Mouse (Mus musculus): ENCODE measurements at regions not wholly inside any gene's neighbourhood (a gene's known extent, or its start where the extent isn't known, plus 50 kb on each side); places are given as distances from the start of the nearest gene placed in this dataset.
"Not testable (repeated sequence)": the region's sequence is repeated elsewhere in the genome, so short reads cannot be mapped to it uniquely, and the experiment has no call there.

- DNase-seq (ENCODE audit: low spot score): no peak
Measured at GRCm38 (mm10) chr13:115911524-115912459, 397.7 kb downstream of the Isl1 start.

- DNase-seq (ENCODE audit: low spot score): no peak
Measured at GRCm38 (mm10) chr13:115910866-115911449, 398.5 kb downstream of the Isl1 start.

GRCm38 (mm10) chr13:115880616-115881015, 428.9 kb downstream of the Isl1 start:
- no peak for DNase-seq (ENCODE audit: low spot score)

- DNase-seq (ENCODE audit: low spot score): no peak
Measured at GRCm38 (mm10) chr13:115860480-115860879, 449.0 kb downstream of the Isl1 start.

- no peak for DNase-seq (ENCODE audit: low spot score)
Measured at GRCm38 (mm10) chr13:115856632-115857031, 452.9 kb downstream of the Isl1 start.

- DNase-seq (ENCODE audit: low spot score): no peak
Measured at GRCm38 (mm10) chr13:115852689-115853356, 456.7 kb downstream of the Isl1 start.

- no peak for DNase-seq (ENCODE audit: low spot score)
Measured at GRCm38 (mm10) chr13:115843121-115843520, 466.4 kb downstream of the Isl1 start.

GRCm38 (mm10) chr13:115836203-115836768, 473.2 kb downstream of the Isl1 start:
- DNase-seq (ENCODE audit: low spot score): no peak

- DNase-seq (ENCODE audit: low spot score): no peak
Measured at GRCm38 (mm10) chr13:115825191-115825590, 484.3 kb downstream of the Isl1 start.

GRCm38 (mm10) chr13:115822527-115822926, 487.0 kb downstream of the Isl1 start:
- DNase-seq (ENCODE audit: low spot score): no peak

- no peak for DNase-seq (ENCODE audit: low spot score)
Measured at GRCm38 (mm10) chr13:115814211-115814610, 495.3 kb downstream of the Isl1 start.

GRCm38 (mm10) chr13:115799294-115799693, 510.2 kb downstream of the Isl1 start:
- no peak for DNase-seq (ENCODE audit: low spot score)

- no peak for DNase-seq (ENCODE audit: low spot score)
Measured at GRCm38 (mm10) chr13:115751271-115751670, 558.2 kb downstream of the Isl1 start.

- not testable (repeated sequence) for DNase-seq (ENCODE audit: low spot score)
Measured at GRCm38 (mm10) chr13:115742080-115742479, 567.4 kb downstream of the Isl1 start.

GRCm38 (mm10) chr13:115727986-115728385, 581.5 kb downstream of the Isl1 start:
- DNase-seq (ENCODE audit: low spot score): no peak

GRCm38 (mm10) chr13:115725356-115725952, 584.0 kb downstream of the Isl1 start:
- no peak for DNase-seq (ENCODE audit: low spot score)

GRCm38 (mm10) chr13:115719276-115719675, 590.2 kb downstream of the Isl1 start:
- no peak for DNase-seq (ENCODE audit: low spot score)

GRCm38 (mm10) chr13:115718859-115719258, 590.6 kb downstream of the Isl1 start:
- no peak for DNase-seq (ENCODE audit: low spot score)

- no peak for DNase-seq (ENCODE audit: low spot score)
Measured at GRCm38 (mm10) chr13:115696197-115696596, 594.4 kb upstream of the Itga1 start.

- no peak for DNase-seq (ENCODE audit: low spot score)
Measured at GRCm38 (mm10) chr13:115687426-115687825, 585.7 kb upstream of the Itga1 start.

GRCm38 (mm10) chr13:115679591-115679990, 577.8 kb upstream of the Itga1 start:
- no peak for DNase-seq (ENCODE audit: low spot score)

GRCm38 (mm10) chr13:115676836-115677235, 575.1 kb upstream of the Itga1 start:
- DNase-seq (ENCODE audit: low spot score): no peak

Measured in urinary bladder, postnatal 14 days (tissue).